Mouse (Mus musculus): ENCODE data around the gene Sik2. TPM values are rescaled to one million over a fixed set of nuclear protein-coding genes. Genes with fewer than 3 reads are reported as not detected.

The Sik2 gene
- total and polyA plus RNA-seq, 3 experiments: 7.5 to 12.1 TPM; not detected in 1

DNA sequence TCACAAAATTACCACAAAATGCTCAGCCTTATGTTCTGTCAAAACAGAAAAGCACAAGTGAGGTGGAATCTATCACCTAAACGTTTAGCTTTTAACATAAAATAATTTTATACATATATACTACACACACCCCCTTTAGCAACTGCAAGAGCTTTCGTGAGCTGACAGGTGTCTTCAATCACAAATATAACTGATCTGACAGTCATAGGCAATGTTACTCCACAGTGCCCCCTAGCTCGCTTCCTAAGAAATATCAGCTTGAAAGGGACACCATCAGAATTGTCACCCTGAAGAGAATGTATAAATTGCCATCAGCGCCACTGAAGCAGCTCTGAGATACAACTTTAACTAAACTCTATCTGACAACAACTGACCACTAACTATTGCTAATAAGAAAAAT lies 2.0 kb downstream of the Sik2 start (continued):
- no peak for TF ChIP-seq USF1 (IDR thresholded peaks at IDR 0.05; ENCODE audit: low read depth, low read length)

DNA sequence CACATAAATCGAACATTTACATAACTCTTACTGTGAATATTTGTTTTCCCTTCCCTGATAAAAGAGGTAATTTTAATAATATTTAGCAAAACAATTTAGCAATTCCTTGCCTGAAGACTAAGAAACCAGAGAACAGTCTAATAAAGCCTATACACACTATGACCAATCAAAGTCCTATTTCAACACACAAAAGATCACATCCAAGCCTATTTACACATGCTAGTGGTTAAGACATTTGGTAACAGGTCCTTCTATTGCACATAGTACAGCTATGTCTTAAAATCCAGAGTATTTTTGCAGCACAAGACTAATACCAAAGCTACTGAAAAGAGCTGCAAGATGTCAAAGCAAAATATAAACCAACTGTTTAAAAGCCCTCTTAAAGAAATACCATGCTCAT lies 4.8 kb downstream of the Sik2 start:
- DNase-seq (ENCODE audit: low read depth, low spot score): no peak
- H3K4me1 ChIP-seq (ENCODE audit: control insufficient read depth in 1 of 2, insufficient read depth in 2 of 2, low read length in 2 of 2): peaks cover 3 to 18% of the 10 kb centered on the region in 2 experiments
- no peaks in the 10 kb centered on the region for H3K27me3 ChIP-seq (ENCODE audit: control insufficient read depth in 1 of 2, insufficient read depth in 2 of 2, low read length in 2 of 2)
- H3K9ac ChIP-seq (ENCODE audit: control insufficient read depth, low read depth, low read length, poor library complexity, severe bottlenecking): no peak overlapping the region
- peaks cover 0 to 29% of the 10 kb centered on the region in 2 experiments; a peak in 2 of 4 replicates for H3K36me3 ChIP-seq (ENCODE audit: control insufficient read depth in 1 of 2, insufficient read depth in 2 of 2, low read length in 2 of 2)
- peaks cover 34% of the 10 kb centered on the region for H3K79me2 ChIP-seq (ENCODE audit: control insufficient read depth, insufficient read depth, low read length, poor library complexity)
- H3K27ac ChIP-seq (ENCODE audit: control insufficient read depth, low read depth, low read length): no peak overlapping the region
- no peaks in the 10 kb centered on the region for H3K9me3 ChIP-seq (replicated peaks; ENCODE audit: insufficient read depth, low read length)
- no peak overlapping the region for H3K4me3 ChIP-seq (ENCODE audit: control insufficient read depth in 1 of 2, insufficient read depth in 1 of 2, low read depth in 2 of 2, low read length in 2 of 2)
- TF ChIP-seq CHD2 (IDR thresholded peaks at IDR 0.05; ENCODE audit: low read length): no peak
- no peak for TF ChIP-seq HCFC1 (IDR thresholded peaks at IDR 0.05; ENCODE audit: low read depth, low read length)
- no peak for TF ChIP-seq RAD21 (IDR thresholded peaks at IDR 0.05; ENCODE audit: low read depth, low read length)
- no peak for TF ChIP-seq USF2 (IDR thresholded peaks at IDR 0.05; ENCODE audit: borderline replicate concordance in 1 of 2, insufficient read depth in 1 of 2, low read depth in 1 of 2, low read length in 2 of 2)
- TF ChIP-seq NELFE (IDR thresholded peaks at IDR 0.05; ENCODE audit: low read depth, low read length): no peak
- TF ChIP-seq USF1 (IDR thresholded peaks at IDR 0.05; ENCODE audit: low read depth, low read length): no peak
- TF ChIP-seq MAFK (IDR thresholded peaks at IDR 0.05; ENCODE audit: borderline replicate concordance, low read depth, low read length): no peak
- TF ChIP-seq MYC (IDR thresholded peaks at IDR 0.05; ENCODE audit: low read depth, low read length): no peak
- no peak for TF ChIP-seq GATA1 (IDR thresholded peaks at IDR 0.05; ENCODE audit: low read depth, low read length)
- TF ChIP-seq MEF2A (IDR thresholded peaks at IDR 0.05; ENCODE audit: extremely low read depth, insufficient replicate concordance, low read depth, low read length, poor library complexity, severe bottlenecking): no peak
- TF ChIP-seq GABPA (IDR thresholded peaks at IDR 0.05; ENCODE audit: low read depth, low read length): no peak
- no peak for TF ChIP-seq ELF1 (IDR thresholded peaks at IDR 0.05; ENCODE audit: low read depth, low read length)
- TF ChIP-seq ZMIZ1 (IDR thresholded peaks at IDR 0.05; ENCODE audit: low read depth, low read length): no peak
- TF ChIP-seq POLR2A (IDR thresholded peaks at IDR 0.05; ENCODE audit: control insufficient read depth in 1 of 2, insufficient read depth in 1 of 2, low read depth in 1 of 2, low read length in 2 of 2, poor library complexity in 1 of 2): no peak
- TF ChIP-seq CHD1 (IDR thresholded peaks at IDR 0.05; ENCODE audit: low read depth, low read length): no peak
- no peak for TF ChIP-seq CTCF (IDR thresholded peaks at IDR 0.05 in 2 of 3, conservative IDR thresholded peaks at IDR 0.05 in 1 of 3; ENCODE audit: control insufficient read depth in 1 of 3, insufficient read depth in 1 of 3, low read depth in 2 of 3, low read length in 3 of 3, poor library complexity in 1 of 3, severe bottlenecking in 1 of 3)
- TF ChIP-seq ZC3H11A (IDR thresholded peaks at IDR 0.05; ENCODE audit: low read depth, low read length): no peak
- no peak for TF ChIP-seq TCF12 (IDR thresholded peaks at IDR 0.05; ENCODE audit: low read depth, low read length)

DNA sequence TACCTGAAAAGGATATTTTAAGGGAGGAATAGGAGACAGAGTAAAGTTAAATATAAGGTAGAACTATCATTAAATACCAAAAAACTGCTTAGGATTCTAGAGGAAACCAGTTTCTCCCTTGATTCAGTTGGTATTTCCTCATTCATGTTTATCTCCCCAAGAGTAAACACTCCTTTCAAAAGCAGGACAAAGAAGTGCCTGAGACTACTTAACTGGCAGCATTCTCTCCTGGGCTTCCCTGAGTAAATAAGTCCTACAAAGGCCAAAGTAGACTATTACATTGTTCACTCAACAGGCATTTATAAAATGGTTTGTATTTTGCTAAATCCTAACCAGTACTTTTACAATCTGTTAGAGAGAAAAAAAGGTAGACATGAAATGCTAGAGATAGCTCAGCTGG lies 22.2 kb downstream of the Sik2 start:
- TF ChIP-seq RCOR1 (IDR thresholded peaks at IDR 0.05; ENCODE audit: low read depth, low read length) (no peak), ETS1 (IDR thresholded peaks at IDR 0.05; ENCODE audit: low read depth, low read length) (no peak), NRF1 (IDR thresholded peaks at IDR 0.05; ENCODE audit: insufficient read depth, low read depth, low read length, poor library complexity, severe bottlenecking) (no peak), MAX (IDR thresholded peaks at IDR 0.05; ENCODE audit: low read length) (no peak), NELFE (IDR thresholded peaks at IDR 0.05; ENCODE audit: low read depth, low read length) (no peak), RAD21 (IDR thresholded peaks at IDR 0.05; ENCODE audit: low read depth, low read length) (no peak)

More for the DNA sequence above, 22.2 kb downstream of the Sik2 start:
- H3K27ac ChIP-seq (ENCODE audit: control insufficient read depth, low read depth, low read length): no peak overlapping the region
- H3K4me1 ChIP-seq (ENCODE audit: control insufficient read depth in 1 of 2, insufficient read depth in 2 of 2, low read length in 2 of 2): no peaks in the 10 kb centered on the region
- H3K9ac ChIP-seq (ENCODE audit: control insufficient read depth, low read depth, low read length, poor library complexity, severe bottlenecking): no peak overlapping the region
- no peaks in the 10 kb centered on the region for H3K79me2 ChIP-seq (ENCODE audit: control insufficient read depth, insufficient read depth, low read length, poor library complexity)
- no peak overlapping the region for H3K4me3 ChIP-seq (ENCODE audit: control insufficient read depth in 1 of 2, insufficient read depth in 1 of 2, low read depth in 2 of 2, low read length in 2 of 2)
- H3K27me3 ChIP-seq (ENCODE audit: control insufficient read depth in 1 of 2, insufficient read depth in 2 of 2, low read length in 2 of 2): no peaks in the 10 kb centered on the region
- peaks cover 0 to 2% of the 10 kb centered on the region in 2 experiments; a peak in 3 of 4 replicates for H3K36me3 ChIP-seq (ENCODE audit: control insufficient read depth in 1 of 2, insufficient read depth in 2 of 2, low read length in 2 of 2)
- no peak for DNase-seq (ENCODE audit: low read depth, low spot score)
- H3K9me3 ChIP-seq (replicated peaks; ENCODE audit: insufficient read depth, low read length): no peaks in the 10 kb centered on the region

Data from MEL (cell line).